Mouse (Mus musculus) urinary bladder, adult 18-20 months (tissue): ENCODE results near the gene Myo15b.
"Not testable (repeated sequence)": the region's sequence is repeated elsewhere in the genome, so short reads cannot be mapped to it uniquely, and the experiment has no call there.

ENCODE experiments used
- DNase-seq, 2 experiments: peaks; one replicate each; pipeline ENCODE4 v3.0.0; 2022; ENCODE audit warnings: low spot score in 2 of 2, mixed read lengths in 2 of 2

Myo15b gene

GRCm38 (mm10) chr11:115830550-115831325, 27.5 kb upstream of the Myo15b start:
- no peak for DNase-seq

GRCm38 (mm10) chr11:115831518-115831917, 26.7 kb upstream of the Myo15b start:
- no peak for DNase-seq

GRCm38 (mm10) chr11:115832064-115832463, 26.1 kb upstream of the Myo15b start:
- no peak for DNase-seq

- no peak for DNase-seq
These were observed 25.7 kb upstream of the Myo15b start for GRCm38 (mm10) chr11:115832523-115832922.

GRCm38 (mm10) chr11:115833021-115833513, 25.1 kb upstream of the Myo15b start:
- DNase-seq: peak in 1 of 2 experiments; percentile 37

GRCm38 (mm10) chr11:115834033-115834432, 24.2 kb upstream of the Myo15b start:
- DNase-seq: no peak

- DNase-seq: no peak
These were observed 21.4 kb upstream of the Myo15b start for GRCm38 (mm10) chr11:115836656-115837395.

- no peak for DNase-seq
These were observed 20.4 kb upstream of the Myo15b start for GRCm38 (mm10) chr11:115837606-115838345.

GRCm38 (mm10) chr11:115838895-115839311, 19.3 kb upstream of the Myo15b start:
- peak in 1 of 2 experiments; percentile 67 for DNase-seq

- no peak for DNase-seq
These were observed 18.5 kb upstream of the Myo15b start for GRCm38 (mm10) chr11:115839732-115840131.

- no peak for DNase-seq
These were observed 17.2 kb upstream of the Myo15b start for GRCm38 (mm10) chr11:115841044-115841443.

GRCm38 (mm10) chr11:115841961-115842550, 16.1 kb upstream of the Myo15b start:
- DNase-seq: no peak

- no peak for DNase-seq
These were observed 14.9 kb upstream of the Myo15b start for GRCm38 (mm10) chr11:115843141-115843890.

GRCm38 (mm10) chr11:115843891-115844239, 14.3 kb upstream of the Myo15b start:
- no peak for DNase-seq

- DNase-seq: no peak
These were observed 14.0 kb upstream of the Myo15b start for GRCm38 (mm10) chr11:115844240-115844639.

GRCm38 (mm10) chr11:115845819-115846218, 12.4 kb upstream of the Myo15b start:
- no peak for DNase-seq

GRCm38 (mm10) chr11:115854674-115855073, 3.5 kb upstream of the Myo15b start:
- no peak for DNase-seq

GRCm38 (mm10) chr11:115857146-115857545, 1.1 kb upstream of the Myo15b start:
- DNase-seq: not testable (repeated sequence)

GRCm38 (mm10) chr11:115857936-115858335, 270 bp upstream of the Myo15b start:
- no peak for DNase-seq

GRCm38 (mm10) chr11:115859143-115859945, 1.1 kb downstream of the Myo15b start:
- DNase-seq: peak; percentile 74 to 79
